Mouse (Mus musculus) limb, embryonic 12.5 days (tissue): ENCODE measurements around the gene Prrt2. TPM values are rescaled to one million over a fixed set of nuclear protein-coding genes. Genes with fewer than 3 reads are reported as not detected.
A peak's percentile ranks its signal among the peaks of the same experiment; 100 is the strongest.

ENCODE experiments used
- ATAC-seq: fragments of 200-750 bp; cut with Nextera tagmentation; 2 replicates; pipeline ENCODE4 v1.8.0; 2017; ENCODE audit warnings: low read depth, moderate TSS enrichment; ENCODE audit not compliant: insufficient number of reproducible peaks, insufficient read depth, low FRiP score, low TSS enrichment
- H3K27ac ChIP-seq: fragments of 300-500 bp; sonication (generic); 2 replicates; pipeline ENCODE4 v1.5.1; 2016; ENCODE audit warnings: mild to moderate bottlenecking, moderate library complexity
- H3K27me3 ChIP-seq: fragments of 300-500 bp; sonication (generic); 2 replicates; pipeline ENCODE4 v1.6.1; 2016; ENCODE audit warnings: mild to moderate bottlenecking, moderate library complexity
- H3K36me3 ChIP-seq: fragments of 300-500 bp; sonication (generic); 2 replicates; pipeline ENCODE4 v1.6.1; 2016; ENCODE audit warnings: mild to moderate bottlenecking, moderate library complexity
- H3K4me1 ChIP-seq: fragments of 300-500 bp; sonication (generic); replicated peaks from 2 replicates; pipeline ENCODE4 v1.6.1; 2016
- H3K4me2 ChIP-seq: fragments of 300-500 bp; sonication (generic); 2 replicates; pipeline ENCODE4 v1.6.1; 2016; ENCODE audit warnings: mild to moderate bottlenecking, moderate library complexity
- H3K4me3 ChIP-seq: fragments of 300-500 bp; sonication (generic); replicated peaks from 2 replicates; pipeline ENCODE4 v1.5.1; 2016; ENCODE audit warnings: mild to moderate bottlenecking
- H3K9ac ChIP-seq: fragments of 300-500 bp; sonication (generic); replicated peaks from 2 replicates; pipeline ENCODE4 v1.6.1; 2016; ENCODE audit warnings: mild to moderate bottlenecking, moderate library complexity
- H3K9me3 ChIP-seq: fragments of 300-500 bp; sonication (generic); 2 replicates; pipeline ENCODE4 v1.6.1; 2016; ENCODE audit warnings: mild to moderate bottlenecking, moderate library complexity
- WGBS: fragments of 180-500 bp; shearing (Covaris S2); methylation state at CpG from one replicate; pipeline ENCODE4 v1.1.7; 2016; 5-methylcytosine and 5-hydroxymethylcytosine counted together
- polyA plus RNA-seq: library from polyadenylated mRNA; unstranded; fragments of >200 nt; fragmentation: Nextera tagmentation; extraction: Ambion mirVana; gene quantifications from 2 replicates; pipeline ENCODE4 v1.2.1, GENCODE M21; 2016

Prrt2 gene
- polyA plus RNA-seq, 1 experiment from 2014 or later: 3.1 TPM

- 81% methylated on average over 14 of the region's 14 CpGs for WGBS
- Histone ChIP-seq H3K9me3 (no peaks in the 10 kb centered on the region), H3K36me3 (peaks cover 50% of the 10 kb centered on the region), H3K4me2 (peak overlapping the region; percentile 92), H3K27me3 (no peaks in the 10 kb centered on the region), H3K27ac (peak overlapping the region; percentile 92), H3K4me1 (peaks cover 85% of the 10 kb centered on the region), H3K9ac (peak overlapping the region; percentile 74; the same call in 1 of the 2 replicates), H3K4me3 (peak overlapping the region; percentile 58)
- ATAC-seq: no peak
Measured at GRCm38 (mm10) chr7:127019306-127019960, 1.6 kb downstream of the Prrt2 start.

GRCm38 (mm10) chr7:127018416-127019305 lies 2.4 kb downstream of the Prrt2 start:
- Histone ChIP-seq H3K4me2 (peak overlapping the region; percentile 92), H3K27ac (peak overlapping the region; percentile 92), H3K4me3 (peak overlapping the region; percentile 12; the same call in 1 of the 2 replicates), H3K9ac (peak overlapping the region; percentile 74; the same call in 1 of the 2 replicates), H3K4me1 (peaks cover 83% of the 10 kb centered on the region), H3K9me3 (no peaks in the 10 kb centered on the region), H3K36me3 (peaks cover 50% of the 10 kb centered on the region), H3K27me3 (no peaks in the 10 kb centered on the region)
- 84% methylated on average over 15 of the region's 15 CpGs for WGBS
- no peak for ATAC-seq

GRCm38 (mm10) chr7:127017950-127018345 lies 3.1 kb downstream of the Prrt2 start:
- Histone ChIP-seq H3K9me3 (no peaks in the 10 kb centered on the region), H3K36me3 (peaks cover 50% of the 10 kb centered on the region), H3K9ac (peak overlapping the region; percentile 45; the same call in 1 of the 2 replicates), H3K4me2 (peak overlapping the region; percentile 92), H3K27ac (peak overlapping the region; percentile 80), H3K4me1 (peaks cover 76% of the 10 kb centered on the region), H3K4me3 (peak overlapping the region; percentile 12; the same call in 1 of the 2 replicates), H3K27me3 (no peaks in the 10 kb centered on the region)
- 46% methylated on average over 6 of the region's 6 CpGs for WGBS
- ATAC-seq: no peak

GRCm38 (mm10) chr7:127016971-127017949 lies 3.8 kb downstream of the Prrt2 start, which contains the start of gene Pagr1a:
Gene Pagr1a (minus strand): TSS chr7:127017352.
- 3% methylated on average over 39 of the region's 39 CpGs for WGBS
- peak; percentile 63 for ATAC-seq
- H3K4me1 ChIP-seq: peaks cover 69% of the 10 kb centered on the region
- no peaks in the 10 kb centered on the region for H3K27me3 ChIP-seq
- peak within 1 kb of the TSS; percentile 97 for H3K27ac ChIP-seq
- no peaks in the 10 kb centered on the region for H3K9me3 ChIP-seq
- peak within 1 kb of the TSS; percentile 68 for H3K4me3 ChIP-seq
- peak within 1 kb of the TSS; percentile 89 for H3K9ac ChIP-seq
- H3K4me2 ChIP-seq: peak within 1 kb of the TSS; percentile 92
- peaks cover 50% of the 10 kb centered on the region for H3K36me3 ChIP-seq

GRCm38 (mm10) chr7:127016486-127016938 lies 4.5 kb downstream of the Prrt2 start:
- peaks cover 62% of the 10 kb centered on the region for H3K4me1 ChIP-seq
- no peaks in the 10 kb centered on the region for H3K9me3 ChIP-seq
- under 1% methylated on average over 22 of the region's 22 CpGs for WGBS
- peak overlapping the region; percentile 89 for H3K9ac ChIP-seq
- H3K36me3 ChIP-seq: peaks cover 43% of the 10 kb centered on the region
- H3K27ac ChIP-seq: peak overlapping the region; percentile 97
- H3K4me2 ChIP-seq: peak overlapping the region; percentile 92
- ATAC-seq: peak; percentile 33; the same call in 1 of the 2 replicates
- no peaks in the 10 kb centered on the region for H3K27me3 ChIP-seq
- peak overlapping the region; percentile 68 for H3K4me3 ChIP-seq

- H3K9me3 ChIP-seq: no peaks in the 10 kb centered on the region
- H3K4me3 ChIP-seq: peak within 1 kb of the TSS; percentile 68
- peaks cover 60% of the 10 kb centered on the region for H3K4me1 ChIP-seq
- peak within 1 kb of the TSS; percentile 89 for H3K9ac ChIP-seq
- no peak for ATAC-seq
- no peaks in the 10 kb centered on the region for H3K27me3 ChIP-seq
- H3K27ac ChIP-seq: peak within 1 kb of the TSS; percentile 97
- H3K36me3 ChIP-seq: peaks cover 42% of the 10 kb centered on the region
- H3K4me2 ChIP-seq: peak within 1 kb of the TSS; percentile 92
Measured at GRCm38 (mm10) chr7:127016481-127016485, 4.7 kb downstream of the Prrt2 start, which contains the start of gene Pagr1b. Gene Pagr1b (minus strand): TSS chr7:127016484.

- Histone ChIP-seq H3K4me3 (peak overlapping the region; percentile 68), H3K4me1 (peaks cover 58% of the 10 kb centered on the region), H3K27ac (peak overlapping the region; percentile 97), H3K36me3 (peaks cover 42% of the 10 kb centered on the region), H3K27me3 (no peaks in the 10 kb centered on the region), H3K9ac (peak overlapping the region; percentile 89), H3K4me2 (peak overlapping the region; percentile 92), H3K9me3 (no peaks in the 10 kb centered on the region)
- ATAC-seq: no peak
- under 1% methylated on average over 10 of the region's 10 CpGs for WGBS
Measured at GRCm38 (mm10) chr7:127016081-127016480, 4.9 kb downstream of the Prrt2 start.

- Histone ChIP-seq H3K9me3 (no peaks in the 10 kb centered on the region), H3K9ac (no peak overlapping the region; the same call in 1 of the 2 replicates), H3K27me3 (no peaks in the 10 kb centered on the region), H3K4me1 (peaks cover 47% of the 10 kb centered on the region), H3K4me2 (peak overlapping the region; percentile 92), H3K27ac (0 out of 2 replicates have a peak overlapping the region, but pooled peaks have one; percentile 41), H3K4me3 (peak overlapping the region; percentile 68), H3K36me3 (peaks cover 42% of the 10 kb centered on the region)
- ATAC-seq: no peak
- WGBS: 91% methylated on average over 12 of the region's 12 CpGs
Measured at GRCm38 (mm10) chr7:127014993-127015392, 6.0 kb downstream of the Prrt2 start.

GRCm38 (mm10) chr7:127014320-127014719 lies 6.7 kb downstream of the Prrt2 start, which contains the start of gene Mvp:
Gene Mvp (minus strand): TSS chr7:127014621.
- Histone ChIP-seq H3K27ac (0 out of 2 replicates have a peak within 1 kb of the TSS, but pooled peaks have one; percentile 41), H3K4me3 (peak within 1 kb of the TSS; percentile 68), H3K4me2 (peak within 1 kb of the TSS; percentile 92), H3K4me1 (peaks cover 41% of the 10 kb centered on the region), H3K9ac (peak within 1 kb of the TSS; percentile 9; the same call in 1 of the 2 replicates), H3K36me3 (peaks cover 42% of the 10 kb centered on the region), H3K27me3 (no peaks in the 10 kb centered on the region), H3K9me3 (no peaks in the 10 kb centered on the region)
- 47% methylated on average over 11 of the region's 11 CpGs for WGBS
- ATAC-seq: no peak

- no peak for ATAC-seq
- H3K27ac ChIP-seq: no peak overlapping the region
- H3K4me3 ChIP-seq: no peak overlapping the region
- no peak overlapping the region for H3K9ac ChIP-seq
- peaks cover 32% of the 10 kb centered on the region for H3K4me1 ChIP-seq
- no peaks in the 10 kb centered on the region for H3K9me3 ChIP-seq
- no peak overlapping the region for H3K4me2 ChIP-seq
- WGBS: 93% methylated on average over 6 of the region's 6 CpGs
- no peaks in the 10 kb centered on the region for H3K27me3 ChIP-seq
- peaks cover 38% of the 10 kb centered on the region for H3K36me3 ChIP-seq
Measured at GRCm38 (mm10) chr7:127013385-127013784, 7.6 kb downstream of the Prrt2 start.
